Mouse (Mus musculus) E14TG2a.4 (cell line): ENCODE data around the gene Slc16a4.

Experiments used
- H3K27me3 ChIP-seq: 2 replicates; pipeline ENCODE4 v1.6.1; 2014; ENCODE audit warnings: low read length, control low read depth; ENCODE audit not compliant: insufficient read depth
- H3K36me3 ChIP-seq: 2 replicates; pipeline ENCODE4 v1.6.1; 2014; ENCODE audit warnings: low read length, control low read depth; ENCODE audit not compliant: insufficient read depth
- H3K4me1 ChIP-seq: replicated peaks from 2 replicates; pipeline ENCODE4 v1.6.1; 2014; ENCODE audit warnings: low read depth, low read length, control low read depth
- H3K4me3 ChIP-seq: replicated peaks from 2 replicates; pipeline ENCODE4 v1.5.1; 2014; ENCODE audit warnings: mild to moderate bottlenecking, low read length
- H3K9me3 ChIP-seq: 2 replicates; pipeline ENCODE4 v1.6.1; 2014; ENCODE audit warnings: low read length, control low read depth
- CTCF ChIP-seq: conservative IDR thresholded peaks from 2 replicates; pipeline ENCODE4 v1.5.1; 2014; ENCODE audit warnings: low read length
- NANOG ChIP-seq: IDR thresholded peaks from 2 replicates; pipeline ENCODE4 v1.6.1; 2014; ENCODE audit warnings: borderline replicate concordance, low read length, mixed read lengths
- POU5F1 ChIP-seq: IDR thresholded peaks from 2 replicates; pipeline ENCODE4 v1.6.1; 2014; ENCODE audit warnings: low read length, borderline replicate concordance

Gene Slc16a4

GRCm38 (mm10) chr3:107290764-107291381, at the start of gene Slc16a4:
Gene Slc16a4 (plus strand): TSS chr3:107291230.
- Histone ChIP-seq H3K36me3 (peaks cover 14% of the 10 kb centered on the region; the same call in 1 of the 2 replicates), H3K9me3 (no peaks in the 10 kb centered on the region), H3K4me3 (no peak within 1 kb of the TSS), H3K4me1 (peaks cover 19% of the 10 kb centered on the region), H3K27me3 (no peaks in the 10 kb centered on the region)
- TF ChIP-seq NANOG: no peak
- no peak for TF ChIP-seq POU5F1

DNA sequence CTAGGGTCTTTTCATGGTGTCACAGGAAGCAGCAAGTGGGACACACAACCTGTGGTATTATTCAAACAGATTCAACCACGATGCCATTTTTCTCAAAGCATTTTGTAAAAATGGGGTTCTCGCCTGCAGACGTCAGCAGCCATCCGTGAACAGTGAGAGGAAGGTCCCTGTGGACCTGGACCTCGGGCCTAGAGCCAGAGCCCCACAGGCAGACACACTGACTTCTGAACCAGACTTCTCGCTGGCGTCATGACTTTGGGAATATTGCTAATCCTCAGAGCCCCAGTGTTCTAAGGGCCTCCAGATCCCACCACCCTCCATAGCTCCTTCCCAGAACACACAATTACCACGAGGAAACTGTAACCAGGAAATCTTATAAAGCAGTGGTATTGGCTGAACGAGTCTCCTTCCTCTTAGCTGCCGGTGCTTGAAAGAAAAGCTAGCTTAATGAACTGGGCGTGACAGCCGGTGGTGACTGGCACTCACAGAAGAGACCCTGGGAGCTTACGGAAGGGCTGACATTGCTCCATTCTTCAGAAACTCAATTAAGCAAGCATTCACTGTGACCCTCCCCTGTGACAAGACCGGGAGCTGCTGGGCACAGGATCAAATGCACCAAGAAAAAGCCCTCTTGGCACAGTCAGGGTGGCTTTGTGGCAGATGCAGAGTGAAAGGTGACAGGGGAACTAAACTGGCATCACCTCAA, 49.5 kb upstream of the Slc16a4 start:
- peaks cover 3% of the 10 kb centered on the region for H3K27me3 ChIP-seq
- no peaks in the 10 kb centered on the region for H3K36me3 ChIP-seq
- no peak for TF ChIP-seq CTCF
- no peak for TF ChIP-seq POU5F1
- TF ChIP-seq NANOG: no peak
- no peaks in the 10 kb centered on the region for H3K9me3 ChIP-seq
- H3K4me3 ChIP-seq: no peak overlapping the region
- H3K4me1 ChIP-seq: no peaks in the 10 kb centered on the region

- Histone ChIP-seq H3K9me3 (no peaks in the 10 kb centered on the region), H3K4me1 (no peaks in the 10 kb centered on the region), H3K27me3 (no peaks in the 10 kb centered on the region), H3K4me3 (no peak overlapping the region), H3K36me3 (no peaks in the 10 kb centered on the region)
- TF ChIP-seq NANOG: no peak
- no peak for TF ChIP-seq POU5F1
- no peak for TF ChIP-seq CTCF
Measured at GRCm38 (mm10) chr3:107246876-107247275, 44.2 kb upstream of the Slc16a4 start.

DNA sequence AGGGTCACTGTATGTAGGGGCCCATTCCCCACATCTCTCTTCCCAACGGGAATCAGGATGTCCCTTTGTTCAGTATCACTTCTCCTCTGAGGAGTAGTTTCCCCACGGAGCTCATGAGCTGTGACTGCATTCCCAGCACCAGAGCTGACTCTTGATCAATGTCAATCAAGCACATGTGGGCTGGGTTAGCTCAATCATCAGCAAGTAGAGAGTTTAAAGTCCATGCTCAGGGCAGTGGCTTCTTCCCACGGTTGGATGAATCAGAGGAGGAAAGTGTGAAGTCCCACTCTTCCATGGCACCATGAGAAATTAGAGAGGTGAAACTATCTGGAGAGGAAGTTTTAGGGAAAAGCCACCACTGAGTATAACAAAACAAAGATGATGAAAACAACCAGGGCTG, 42.0 kb upstream of the Slc16a4 start:
- Histone ChIP-seq H3K4me1 (no peaks in the 10 kb centered on the region), H3K4me3 (no peak overlapping the region), H3K9me3 (no peaks in the 10 kb centered on the region)

GRCm38 (mm10) chr3:107250320-107250719, 40.7 kb upstream of the Slc16a4 start:
- H3K36me3 ChIP-seq: no peaks in the 10 kb centered on the region
- H3K4me1 ChIP-seq: no peaks in the 10 kb centered on the region
- no peak overlapping the region for H3K4me3 ChIP-seq
- H3K27me3 ChIP-seq: no peaks in the 10 kb centered on the region; the same call in 1 of the 2 replicates
- no peak for TF ChIP-seq CTCF
- no peaks in the 10 kb centered on the region for H3K9me3 ChIP-seq

More for the DNA sequence above, 42.0 kb upstream of the Slc16a4 start:
- TF ChIP-seq NANOG (no peak), POU5F1 (no peak), CTCF (no peak)
- Histone ChIP-seq H3K27me3 (no peaks in the 10 kb centered on the region; the same call in 1 of the 2 replicates), H3K36me3 (no peaks in the 10 kb centered on the region)

GRCm38 (mm10) chr3:107252035-107252434, 39.0 kb upstream of the Slc16a4 start:
- no peaks in the 10 kb centered on the region for H3K36me3 ChIP-seq
- no peak overlapping the region for H3K4me3 ChIP-seq
- no peak for TF ChIP-seq CTCF
- H3K27me3 ChIP-seq: no peaks in the 10 kb centered on the region; the same call in 1 of the 2 replicates
- H3K9me3 ChIP-seq: no peaks in the 10 kb centered on the region
- no peaks in the 10 kb centered on the region for H3K4me1 ChIP-seq

DNA sequence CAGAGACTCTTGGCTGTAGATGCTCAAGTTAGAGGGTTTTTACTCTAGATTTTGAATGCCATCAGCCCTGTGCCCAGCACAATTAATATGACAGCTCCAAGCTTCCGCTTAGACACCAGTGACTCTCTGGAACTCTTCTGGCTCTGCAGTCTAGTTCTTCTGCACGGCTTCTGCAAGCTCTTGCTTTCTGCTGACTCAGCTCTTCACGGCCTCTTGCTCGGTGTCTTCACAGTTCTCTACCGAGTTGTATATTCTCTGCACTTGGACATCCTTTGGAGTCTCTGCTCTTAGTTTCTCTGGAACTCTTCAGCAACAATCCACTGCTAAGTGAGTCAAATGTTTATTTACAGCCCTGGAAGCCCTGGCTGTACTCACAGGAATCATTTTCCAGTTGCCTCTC, 37.1 kb upstream of the Slc16a4 start:
- TF ChIP-seq CTCF: no peak
- no peak for TF ChIP-seq NANOG
- TF ChIP-seq POU5F1: no peak
- no peaks in the 10 kb centered on the region; the same call in 1 of the 2 replicates for H3K27me3 ChIP-seq
- H3K9me3 ChIP-seq: no peaks in the 10 kb centered on the region
- no peak overlapping the region for H3K4me3 ChIP-seq
- H3K4me1 ChIP-seq: no peaks in the 10 kb centered on the region
- H3K36me3 ChIP-seq: no peaks in the 10 kb centered on the region

GRCm38 (mm10) chr3:107255992-107256391, 35.0 kb upstream of the Slc16a4 start:
- Histone ChIP-seq H3K4me3 (no peak overlapping the region), H3K36me3 (no peaks in the 10 kb centered on the region), H3K4me1 (no peaks in the 10 kb centered on the region), H3K9me3 (no peaks in the 10 kb centered on the region), H3K27me3 (no peaks in the 10 kb centered on the region; the same call in 1 of the 2 replicates)
- no peak for TF ChIP-seq NANOG
- TF ChIP-seq POU5F1: no peak
- no peak for TF ChIP-seq CTCF

DNA sequence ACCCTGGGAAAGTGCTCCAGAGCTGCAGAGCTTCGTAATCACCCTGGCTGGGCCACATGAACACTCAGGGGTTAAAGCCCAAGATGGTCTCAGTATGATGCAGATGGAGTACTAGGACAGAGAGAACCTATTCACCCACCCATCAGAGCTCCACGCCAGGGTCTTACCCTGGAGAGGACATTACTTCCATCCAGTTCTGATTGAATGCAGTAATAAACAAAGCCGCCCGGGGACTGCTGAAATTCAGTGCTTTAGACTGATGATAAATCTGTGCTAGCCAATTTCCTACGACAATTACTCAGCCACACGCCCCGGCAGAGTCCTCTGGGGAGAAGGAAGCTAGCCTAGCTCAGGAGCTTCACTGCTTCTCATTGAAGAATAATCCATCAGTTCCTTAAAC, 34.3 kb upstream of the Slc16a4 start:
- Histone ChIP-seq H3K4me3 (no peak overlapping the region), H3K36me3 (no peaks in the 10 kb centered on the region), H3K9me3 (no peaks in the 10 kb centered on the region), H3K27me3 (no peaks in the 10 kb centered on the region; the same call in 1 of the 2 replicates), H3K4me1 (no peaks in the 10 kb centered on the region)
- no peak for TF ChIP-seq NANOG
- no peak for TF ChIP-seq CTCF
- no peak for TF ChIP-seq POU5F1
